Mouse (Mus musculus): ENCODE data around the gene Cbr4.

The Cbr4 gene

GRCm38 (mm10) chr8:61487597-61488156, at the start of gene Cbr4:
Gene Cbr4, plus strand, starts transcription at chr8:61487734.
- in situ Hi-C loops (cut with MboI, MseI) = no loop called here

GRCm38 (mm10) chr8:61442988-61443387, 44.5 kb upstream of the Cbr4 start:
- in situ Hi-C loops (cut with MboI, MseI) = no loop called here

- in situ Hi-C loops (cut with MboI, MseI) = no loop called here
Observed at GRCm38 (mm10) chr8:61444358-61444757, 43.2 kb upstream of the Cbr4 start.

GRCm38 (mm10) chr8:61446329-61446728, 41.2 kb upstream of the Cbr4 start:
- in situ Hi-C loops (cut with MboI, MseI) = no loop called here

GRCm38 (mm10) chr8:61448100-61448499, 39.4 kb upstream of the Cbr4 start:
- in situ Hi-C loops (cut with MboI, MseI) = no loop called here

- in situ Hi-C loops (cut with MboI, MseI) = no loop called here
Observed at GRCm38 (mm10) chr8:61448881-61449280, 38.7 kb upstream of the Cbr4 start.

GRCm38 (mm10) chr8:61450916-61451575, 36.5 kb upstream of the Cbr4 start:
- in situ Hi-C loops (cut with MboI, MseI) = no loop called here

GRCm38 (mm10) chr8:61451721-61452337, 35.7 kb upstream of the Cbr4 start:
- in situ Hi-C loops (cut with MboI, MseI) = no loop called here

GRCm38 (mm10) chr8:61459763-61460162, 27.8 kb upstream of the Cbr4 start:
- in situ Hi-C loops (cut with MboI, MseI) = no loop called here

GRCm38 (mm10) chr8:61462221-61462620, 25.3 kb upstream of the Cbr4 start:
- in situ Hi-C loops (cut with MboI, MseI) = no loop called here

- in situ Hi-C loops (cut with MboI, MseI) = no loop called here
Observed at GRCm38 (mm10) chr8:61464393-61464792, 23.1 kb upstream of the Cbr4 start.

- in situ Hi-C loops (cut with MboI, MseI) = no loop called here
Observed at GRCm38 (mm10) chr8:61466696-61467552, 20.6 kb upstream of the Cbr4 start.

- in situ Hi-C loops (cut with MboI, MseI) = no loop called here
Observed at GRCm38 (mm10) chr8:61467553-61467815, 20.1 kb upstream of the Cbr4 start.

GRCm38 (mm10) chr8:61470213-61470612, 17.3 kb upstream of the Cbr4 start:
- in situ Hi-C loops (cut with MboI, MseI) = no loop called here

GRCm38 (mm10) chr8:61475251-61475673, 12.3 kb upstream of the Cbr4 start:
- in situ Hi-C loops (cut with MboI, MseI) = no loop called here

- in situ Hi-C loops (cut with MboI, MseI) = no loop called here
Observed at GRCm38 (mm10) chr8:61476160-61476559, 11.4 kb upstream of the Cbr4 start.

GRCm38 (mm10) chr8:61478150-61478549, 9.4 kb upstream of the Cbr4 start:
- in situ Hi-C loops (cut with MboI, MseI) = no loop called here

- in situ Hi-C loops (cut with MboI, MseI) = no loop called here
Observed at GRCm38 (mm10) chr8:61478793-61479192, 8.7 kb upstream of the Cbr4 start.

GRCm38 (mm10) chr8:61479506-61480214, 7.9 kb upstream of the Cbr4 start:
- in situ Hi-C loops (cut with MboI, MseI) = no loop called here

- in situ Hi-C loops (cut with MboI, MseI) = no loop called here
Observed at GRCm38 (mm10) chr8:61480260-61480967, 7.1 kb upstream of the Cbr4 start.

- in situ Hi-C loops (cut with MboI, MseI) = no loop called here
Observed at GRCm38 (mm10) chr8:61486923-61487529, 508 bp upstream of the Cbr4 start.

Measured in regulatory T cell (primary cell).